In the genomic region with DNA sequence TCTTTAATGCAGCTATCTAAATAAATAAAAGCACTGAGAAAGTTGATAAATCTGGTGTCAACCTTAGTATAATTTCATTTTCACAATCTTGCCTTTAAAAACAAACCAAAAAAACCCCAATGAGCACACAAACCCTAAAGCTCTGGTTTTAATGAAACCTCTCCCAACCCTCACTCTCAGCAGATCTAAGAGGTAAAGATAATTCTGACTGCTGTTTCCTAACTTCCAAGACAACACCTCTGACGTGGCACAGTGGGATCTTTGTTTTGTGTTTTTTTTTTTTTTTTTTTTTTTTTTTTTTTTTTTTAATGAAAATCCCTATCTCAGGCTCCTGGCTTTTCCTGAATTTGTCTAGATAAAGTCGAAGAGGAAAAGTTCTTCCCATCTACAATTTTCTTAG, we compare ENCODE assay signal across 22 mouse cellular contexts. TPM values are rescaled to one million over a fixed set of nuclear protein-coding genes. Genes with fewer than 3 reads are reported as not detected.
DNase-seq lines count a peak whose midpoint lies in the region; ATAC-seq and TF ChIP-seq lines count a peak whose summit lies in the region.
"Had no signal": no experiment of that assay in that cellular context is flagged by ENCODE, and none has a peak within 500 bp of the region (broad histone marks: within the 10 kb centered on the region; RNA-seq: fewer than 3 reads in every experiment).

No protein-coding gene starts in this region.

- DNase-seq in midbrain, embryonic 10.5 days (ENCODE audit: low spot score): no peak
- DNase-seq in ES-E14 (ENCODE audit: low read depth, low spot score): no peak
- no peak for DNase-seq in embryonic facial prominence, embryonic 14.5 days (ENCODE audit: low spot score)
- no peak for DNase-seq in limb, embryonic 14.5 days (ENCODE audit: low spot score)
- no peak for DNase-seq in urinary bladder, postnatal 36 days (ENCODE audit: low spot score in 2 of 2)
- DNase-seq: adrenal gland, postnatal 10 days; adrenal gland, postnatal 36 days; cerebellum, adult 18-20 months; cerebellum, adult 9-10 months; cerebellum, postnatal 14 days; gastrocnemius, adult 2 months; gastrocnemius, postnatal 14 days had no signal

- in situ Hi-C loops in ES-E14 (cut with MboI; ENCODE audit: low sequenced_read_pairs in 2 of 2, unreplicated experiment in 2 of 2): no loop called here

- H3K27me3 ChIP-seq in midbrain, embryonic 10.5 days (ENCODE audit: low read depth, poor library complexity, severe bottlenecking): peaks cover 27% of the 10 kb centered on the region
- H3K27me3 ChIP-seq in midbrain, embryonic 16.5 days (ENCODE audit: control insufficient read depth, insufficient read depth, low read depth, low read length): no peaks in the 10 kb centered on the region
- H3K27me3 ChIP-seq in embryonic facial prominence, embryonic 14.5 days (replicated peaks; ENCODE audit: control insufficient read depth, insufficient read depth, low read length): no peaks in the 10 kb centered on the region
- H3K27me3 ChIP-seq in limb, embryonic 14.5 days (ENCODE audit: control insufficient read depth, insufficient read depth, low read length): no peaks in the 10 kb centered on the region
- H3K27me3 ChIP-seq: hindbrain, embryonic 15.5 days had no signal

- ATAC-seq in midbrain, embryonic 16.5 days: no peak
- no peak for ATAC-seq in embryonic facial prominence, embryonic 14.5 days (ENCODE audit: low read depth)
- ATAC-seq in limb, embryonic 14.5 days (ENCODE audit: low FRiP score, low read depth): no peak
- ATAC-seq in megakaryocyte, adult 5-6 weeks (ENCODE audit: poor library complexity, severe bottlenecking): no peak
- ATAC-seq: CD4-positive, CD25-positive, alpha-beta regulatory T cell, adult 4 months; Patski had no signal

- no peak overlapping the region for H3K4me3 ChIP-seq in midbrain, embryonic 10.5 days
- H3K4me3 ChIP-seq in midbrain, embryonic 16.5 days (ENCODE audit: low read depth, low read length): no peak overlapping the region
- no peak overlapping the region for H3K4me3 ChIP-seq in ES-E14 (ENCODE audit: insufficient read depth in 1 of 2, low read depth in 1 of 2, low read length in 2 of 2, poor library complexity in 1 of 2, severe bottlenecking in 1 of 2)
- no peak overlapping the region for H3K4me3 ChIP-seq in embryonic facial prominence, embryonic 14.5 days (ENCODE audit: low read depth, low read length)
- H3K4me3 ChIP-seq in limb, embryonic 14.5 days (replicated peaks; ENCODE audit: low read length): no peak overlapping the region
- H3K4me3 ChIP-seq: erythroblast, embryonic 14.5 days; forebrain, embryonic 13.5 days; hindbrain, embryonic 12.5 days; hindbrain, embryonic 15.5 days had no signal

- no peaks in the 10 kb centered on the region for H3K9me3 ChIP-seq in midbrain, embryonic 10.5 days (replicated peaks)
- H3K9me3 ChIP-seq in midbrain, embryonic 16.5 days (replicated peaks; ENCODE audit: control insufficient read depth, low read length, poor library complexity, severe bottlenecking): no peaks in the 10 kb centered on the region
- no peaks in the 10 kb centered on the region for H3K9me3 ChIP-seq in ES-E14 (ENCODE audit: control insufficient read depth, insufficient read depth, low read depth, low read length)
- H3K9me3 ChIP-seq in embryonic facial prominence, embryonic 14.5 days (ENCODE audit: control insufficient read depth, low read length): no peaks in the 10 kb centered on the region
- H3K9me3 ChIP-seq in limb, embryonic 14.5 days (ENCODE audit: control insufficient read depth, low read length): no peaks in the 10 kb centered on the region
- H3K9me3 ChIP-seq: forebrain, embryonic 13.5 days; G1E; hindbrain, embryonic 12.5 days; hindbrain, embryonic 15.5 days had no signal

- no peak overlapping the region for H3K4me2 ChIP-seq in midbrain, embryonic 16.5 days (ENCODE audit: low read length)
- peak overlapping the region; percentile 51; the same call in 1 of the 2 replicates for H3K4me2 ChIP-seq in embryonic facial prominence, embryonic 14.5 days (ENCODE audit: low read depth, low read length)
- H3K4me2 ChIP-seq in limb, embryonic 14.5 days (replicated peaks; ENCODE audit: low read depth, low read length, severe bottlenecking): peak overlapping the region; percentile 44; the same call in 1 of the 2 replicates
- H3K4me2 ChIP-seq: hindbrain, embryonic 15.5 days had no signal

- H3K27ac ChIP-seq in midbrain, embryonic 10.5 days (replicated peaks): peak overlapping the region; percentile 74
- H3K27ac ChIP-seq in midbrain, embryonic 16.5 days (ENCODE audit: low read length): no peak overlapping the region
- H3K27ac ChIP-seq in ES-E14 (ENCODE audit: insufficient read depth, low read depth, low read length, poor library complexity, severe bottlenecking): no peak overlapping the region
- peak overlapping the region; percentile 77 for H3K27ac ChIP-seq in embryonic facial prominence, embryonic 14.5 days (replicated peaks; ENCODE audit: low read depth, low read length)
- no peak overlapping the region for H3K27ac ChIP-seq in limb, embryonic 14.5 days (replicated peaks; ENCODE audit: low read depth, low read length)
- H3K27ac ChIP-seq: gastrocnemius, adult 2 months; hindbrain, embryonic 12.5 days had no signal

- WGBS in midbrain, embryonic 10.5 days: 55% methylated on average over 2 of the region's 2 CpGs
- 39% methylated on average over 2 of the region's 2 CpGs for WGBS in midbrain, embryonic 16.5 days
- WGBS in embryonic facial prominence, embryonic 14.5 days: 54% methylated on average over 2 of the region's 2 CpGs
- 46% methylated on average over 2 of the region's 2 CpGs for WGBS in limb, embryonic 14.5 days

- TF ChIP-seq POLR2A in limb, embryonic 14.5 days (IDR thresholded peaks at IDR 0.05; ENCODE audit: borderline replicate concordance, extremely low read depth, insufficient read depth, insufficient read length): no peak

- H3K36me3 ChIP-seq in midbrain, embryonic 10.5 days: no peaks in the 10 kb centered on the region
- H3K36me3 ChIP-seq in midbrain, embryonic 16.5 days (ENCODE audit: control insufficient read depth, insufficient read depth, low read length): no peaks in the 10 kb centered on the region
- no peaks in the 10 kb centered on the region for H3K36me3 ChIP-seq in ES-E14 (ENCODE audit: control insufficient read depth, insufficient read depth, low read length, poor library complexity, severe bottlenecking)
- no peaks in the 10 kb centered on the region for H3K36me3 ChIP-seq in embryonic facial prominence, embryonic 14.5 days (ENCODE audit: control insufficient read depth, insufficient read depth, low read length)
- no peaks in the 10 kb centered on the region for H3K36me3 ChIP-seq in limb, embryonic 14.5 days (ENCODE audit: control insufficient read depth, insufficient read depth, low read length)
- H3K36me3 ChIP-seq: G1E; hindbrain, embryonic 12.5 days; hindbrain, embryonic 15.5 days had no signal

- H3K9ac ChIP-seq in midbrain, embryonic 16.5 days (ENCODE audit: low read depth, low read length): no peak overlapping the region
- H3K9ac ChIP-seq in ES-E14 (ENCODE audit: insufficient read depth, low read depth, low read length, poor library complexity, severe bottlenecking): no peak overlapping the region
- H3K9ac ChIP-seq in embryonic facial prominence, embryonic 14.5 days (ENCODE audit: low read depth, low read length): no peak overlapping the region
- H3K9ac ChIP-seq in limb, embryonic 14.5 days (ENCODE audit: low read depth, low read length, severe bottlenecking): no peak overlapping the region
- H3K9ac ChIP-seq: forebrain, embryonic 13.5 days; hindbrain, embryonic 15.5 days had no signal

- H3K4me1 ChIP-seq in midbrain, embryonic 10.5 days: peaks cover 69% of the 10 kb centered on the region
- peaks cover 29% of the 10 kb centered on the region for H3K4me1 ChIP-seq in midbrain, embryonic 16.5 days (ENCODE audit: control insufficient read depth, insufficient read depth, low read length)
- H3K4me1 ChIP-seq in ES-E14 (ENCODE audit: control insufficient read depth in 2 of 2, insufficient read depth in 2 of 2, low read length in 2 of 2, poor library complexity in 1 of 2): no peaks in the 10 kb centered on the region
- peaks cover 53% of the 10 kb centered on the region for H3K4me1 ChIP-seq in embryonic facial prominence, embryonic 14.5 days (ENCODE audit: control insufficient read depth, insufficient read depth, low read length)
- H3K4me1 ChIP-seq in limb, embryonic 14.5 days (ENCODE audit: control insufficient read depth, insufficient read depth, low read length): peaks cover 56% of the 10 kb centered on the region

TF ChIP-seq in ES-E14, 5 proteins besides CTCF, POLR2A, EP300 and RAD21:
- peak; percentile 63; the same call in 1 of the 2 replicates for TF ChIP-seq ZNF384 (IDR thresholded peaks at IDR 0.05; ENCODE audit: low read depth, low read length)
- no peak for TF ChIP-seq HCFC1 (IDR thresholded peaks at IDR 0.05; ENCODE audit: borderline replicate concordance, insufficient read depth, low read length)

RNA-seq across cellular contexts. Expression of a gene that starts 43.1 kb away (rescaled TPM):
- 9.4 and 12.3 TPM in 2 replicates for polyA plus RNA-seq in midbrain, embryonic 10.5 days (2016; fragmentation: Nextera tagmentation; extraction: Ambion mirVana)
- 2.6 and 3.5 TPM in 2 replicates for polyA plus RNA-seq in midbrain, embryonic 16.5 days (2015; fragmentation: Nextera tagmentation; extraction: Ambion mirVana)
- 1.4 and 2.6 TPM in 2 replicates for total RNA-seq in ES-E14 (2012; rRNA removed)
- polyA plus RNA-seq in embryonic facial prominence, embryonic 14.5 days (2014; fragmentation: Nextera tagmentation; extraction: Ambion mirVana): 46.4 and 50.9 TPM in 2 replicates
- 240 and 337 TPM in 2 replicates for polyA plus RNA-seq in limb, embryonic 14.5 days (2012; rRNA removed)
- 80.8 and 81.8 TPM in 2 replicates for polyA plus RNA-seq in limb, embryonic 14.5 days (2014; fragmentation: Nextera tagmentation; extraction: Ambion mirVana)
- not detected in 2 replicates for total RNA-seq in megakaryocyte, adult 5-6 weeks (2015)
- total RNA-seq in megakaryocyte, adult 5-6 weeks (2017): not detected in 2 replicates
- total RNA-seq: hematopoietic stem cell, adult 5-6 weeks had no signal
- polyA plus RNA-seq: CD4-positive, CD25-positive, alpha-beta regulatory T cell, adult 4 months; erythroblast, embryonic 14.5 days; G1E had no signal

Comparison
In these comparisons a context has a peak if more than half of its experiments do, and no peak if none do; other contexts are left out.
1. H3K27ac ChIP-seq: peak in midbrain, embryonic 10.5 days (single experiment) and embryonic facial prominence, embryonic 14.5 days (single experiment); none in midbrain, embryonic 16.5 days (single experiment), ES-E14 (single experiment) and limb, embryonic 14.5 days (single experiment).